Mouse (Mus musculus) cerebellum, adult 11 months (tissue): ENCODE results near the gene Epas1.
A peak's percentile ranks its signal among the peaks of the same experiment; 100 is the strongest.

Experiments
- DNase-seq: peaks from one replicate; pipeline ENCODE4 v3.0.0; 2022

Gene Epas1

DNA sequence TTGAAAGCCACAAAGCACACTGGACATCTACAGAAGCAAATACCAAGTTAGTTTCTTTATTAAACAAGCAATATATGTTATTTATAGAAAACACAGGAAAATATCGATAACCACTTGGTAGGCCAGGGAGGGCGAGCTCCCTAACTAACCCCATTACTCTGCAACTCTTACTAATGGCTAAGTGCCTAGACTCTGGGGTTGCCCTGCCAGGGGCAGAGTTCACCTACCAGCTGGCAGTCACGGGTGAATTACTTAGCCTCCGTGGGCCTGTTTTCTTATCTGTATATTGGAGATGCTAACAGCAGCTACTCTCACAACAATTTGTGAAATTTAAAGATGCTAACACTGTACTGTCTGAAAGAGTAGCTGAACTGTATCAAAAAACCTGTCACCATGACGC, 42.3 kb downstream of the Epas1 start:
- DNase-seq = no peak

DNA sequence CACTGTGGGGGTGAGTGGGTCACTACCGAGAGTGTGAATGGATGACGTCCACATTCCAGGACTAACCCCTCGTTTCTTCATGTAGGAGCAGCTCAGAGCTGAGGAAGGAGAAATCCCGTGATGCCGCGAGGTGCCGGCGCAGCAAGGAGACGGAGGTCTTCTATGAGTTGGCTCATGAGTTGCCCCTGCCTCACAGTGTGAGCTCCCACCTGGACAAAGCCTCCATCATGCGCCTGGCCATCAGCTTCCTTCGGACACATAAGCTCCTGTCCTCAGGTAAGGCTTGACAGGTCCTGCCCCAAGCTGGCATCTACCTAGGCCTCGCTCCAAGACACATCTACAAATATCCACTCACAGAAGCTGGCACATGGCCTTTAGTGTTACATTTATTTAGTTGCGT, 43.5 kb downstream of the Epas1 start:
- no peak for DNase-seq

DNA sequence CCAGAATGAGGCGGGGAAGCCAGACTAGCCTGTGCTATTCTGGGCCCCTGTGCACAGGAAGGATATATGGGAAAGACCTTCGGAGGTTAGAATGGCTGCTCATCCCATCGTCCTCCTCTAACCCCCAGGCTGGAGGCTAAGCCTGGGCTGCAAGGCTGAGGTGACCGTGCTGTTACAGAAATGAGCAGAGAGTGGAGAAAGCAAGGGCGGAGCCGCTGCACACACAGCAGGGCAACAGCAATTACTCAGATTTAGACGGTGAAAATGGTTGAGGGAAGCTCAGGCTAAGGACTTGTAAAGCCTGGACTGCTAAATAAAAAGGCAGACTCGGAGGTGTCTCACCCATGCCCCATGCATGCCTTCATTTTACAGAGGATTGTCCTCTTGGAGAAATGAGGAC, 45.0 kb downstream of the Epas1 start:
- no peak for DNase-seq

DNA sequence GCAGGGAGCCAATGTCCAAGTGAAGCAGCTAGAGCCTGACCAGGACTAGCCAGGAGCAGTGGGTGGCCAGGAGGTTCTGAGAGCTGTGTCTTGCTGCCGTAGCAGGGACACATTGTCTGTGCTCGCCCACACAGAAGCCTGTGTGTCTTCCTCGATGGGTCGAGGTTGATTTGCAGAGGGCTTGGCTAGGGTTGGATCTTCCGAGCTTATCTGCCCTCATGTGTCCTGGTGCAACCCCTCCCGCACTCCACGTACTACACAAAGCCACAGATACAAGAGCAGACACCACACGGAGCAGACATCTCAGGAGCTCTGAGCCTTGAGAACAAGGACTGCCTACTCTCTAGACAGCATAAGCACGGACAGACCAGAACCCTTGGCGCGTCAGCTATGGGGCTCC, 45.5 kb downstream of the Epas1 start:
- DNase-seq = no peak

DNA sequence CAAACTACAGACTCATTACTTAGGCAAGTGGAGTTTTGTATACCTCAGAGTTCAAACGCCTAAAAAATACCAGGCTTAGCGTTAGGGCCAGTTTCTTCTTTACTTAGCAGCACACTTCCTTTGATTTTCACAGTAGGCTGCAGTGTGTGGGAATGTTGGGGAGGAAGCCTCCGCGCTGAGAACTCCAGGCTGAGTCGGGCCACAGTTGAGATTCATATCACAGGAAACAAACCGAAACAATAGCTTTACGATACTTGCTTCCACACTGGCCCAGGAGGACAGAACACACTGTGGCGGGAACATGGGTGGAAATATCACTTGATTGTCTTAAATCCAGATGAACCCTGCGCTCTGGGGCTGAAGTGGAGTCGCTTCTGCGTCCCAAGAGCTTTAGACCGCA, 47.0 kb downstream of the Epas1 start:
- DNase-seq = no peak

DNA sequence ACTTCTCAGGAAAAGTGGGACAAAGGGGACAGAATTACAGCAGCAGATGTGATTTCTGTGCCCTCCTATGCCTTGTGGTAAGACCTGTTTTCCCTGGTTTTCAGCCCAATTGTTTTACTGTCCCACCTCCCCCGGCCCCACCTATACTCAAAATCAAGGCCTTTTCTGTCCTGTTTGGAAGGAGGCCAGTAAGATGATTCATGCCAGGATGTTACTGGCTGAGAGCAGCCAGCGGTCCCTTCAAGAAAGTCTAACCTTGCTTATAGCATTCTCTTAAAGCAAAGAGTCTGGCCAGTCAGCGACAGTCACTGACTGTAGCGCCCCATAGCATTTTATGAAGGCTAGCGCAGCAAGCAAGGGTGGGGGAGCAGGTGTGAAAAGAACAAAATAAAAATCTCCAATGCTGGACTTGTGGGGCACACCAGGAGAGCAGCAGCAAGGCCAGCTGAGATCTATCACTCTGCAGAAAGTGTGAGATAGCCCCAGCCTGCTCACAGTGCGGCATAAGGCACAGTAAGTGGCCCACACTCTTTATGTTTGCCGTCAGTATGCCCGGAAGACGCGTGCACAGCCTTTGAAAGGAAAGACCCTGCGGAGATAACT, 47.8 kb downstream of the Epas1 start:
- no peak for DNase-seq

DNA sequence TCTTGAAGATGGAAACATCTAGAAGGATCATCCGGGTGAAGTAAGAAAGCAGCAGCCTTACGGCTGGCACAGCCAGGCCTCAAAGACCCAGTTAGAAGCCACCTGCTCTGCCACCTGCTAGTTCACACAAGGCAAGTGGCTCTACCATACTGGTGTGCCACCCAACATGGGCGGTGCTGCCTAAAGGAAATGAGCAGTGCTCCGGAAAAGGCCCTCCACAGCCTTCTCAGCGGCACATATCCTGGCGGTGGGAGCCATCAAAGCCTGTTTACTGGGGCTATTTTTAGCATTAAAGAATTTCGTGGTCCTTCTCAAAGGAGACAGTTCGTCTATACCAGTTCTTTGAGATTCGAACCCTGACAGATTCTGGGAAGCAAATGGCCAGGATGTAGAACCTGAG, 48.4 kb downstream of the Epas1 start:
- no peak for DNase-seq

DNA sequence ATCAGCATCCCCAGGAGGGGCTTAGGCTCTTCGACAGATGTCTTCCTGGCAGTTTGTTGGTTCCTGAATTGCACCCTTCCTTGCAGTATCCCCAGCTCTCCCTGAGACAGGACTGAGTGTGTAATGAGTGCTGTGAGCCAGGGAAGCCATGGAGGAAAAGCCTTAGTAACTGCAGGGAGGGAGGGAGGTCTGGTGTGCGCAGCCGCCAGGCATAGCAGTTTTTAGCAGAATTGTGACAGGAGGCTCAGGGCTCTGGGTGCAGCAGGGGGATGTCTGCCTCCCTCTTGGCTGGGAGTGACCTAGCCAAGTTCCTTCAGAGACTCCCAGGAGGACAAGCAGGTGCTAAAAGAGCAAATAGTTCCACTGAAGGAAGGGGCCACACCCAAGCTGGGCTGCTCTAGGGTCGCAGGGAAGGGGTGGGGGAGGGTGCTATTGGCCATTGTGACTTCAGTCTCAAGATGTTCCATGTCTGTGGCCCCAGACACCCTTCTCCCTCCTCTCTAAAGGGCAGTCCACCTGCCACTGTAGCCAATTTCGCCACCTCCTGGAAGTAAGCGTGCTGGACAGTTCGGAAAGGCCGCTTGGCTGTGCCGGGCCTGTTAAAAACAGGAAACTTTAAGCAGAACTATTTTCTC, 49.0 kb downstream of the Epas1 start:
- DNase-seq = no peak

DNA sequence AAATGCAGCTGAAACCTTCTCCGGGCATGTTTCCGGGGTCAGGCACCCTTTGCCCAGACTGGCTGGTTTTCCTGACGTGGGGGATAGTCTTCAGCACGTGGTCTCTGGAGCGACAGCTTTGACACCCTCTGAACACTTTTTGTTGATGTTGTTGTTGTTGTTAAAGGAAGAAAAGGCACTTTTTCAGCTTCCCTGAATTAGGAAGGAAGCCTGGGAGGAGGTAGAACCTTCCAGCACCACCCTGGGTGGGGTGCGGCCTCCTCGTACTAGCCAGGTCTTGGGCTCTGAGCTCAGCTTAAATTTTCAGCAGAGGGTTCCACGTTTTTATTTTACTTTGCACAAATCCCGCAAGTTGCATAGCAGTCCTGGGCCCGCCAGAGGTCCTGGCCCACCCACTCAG, 49.6 kb downstream of the Epas1 start:
- no peak for DNase-seq

DNA sequence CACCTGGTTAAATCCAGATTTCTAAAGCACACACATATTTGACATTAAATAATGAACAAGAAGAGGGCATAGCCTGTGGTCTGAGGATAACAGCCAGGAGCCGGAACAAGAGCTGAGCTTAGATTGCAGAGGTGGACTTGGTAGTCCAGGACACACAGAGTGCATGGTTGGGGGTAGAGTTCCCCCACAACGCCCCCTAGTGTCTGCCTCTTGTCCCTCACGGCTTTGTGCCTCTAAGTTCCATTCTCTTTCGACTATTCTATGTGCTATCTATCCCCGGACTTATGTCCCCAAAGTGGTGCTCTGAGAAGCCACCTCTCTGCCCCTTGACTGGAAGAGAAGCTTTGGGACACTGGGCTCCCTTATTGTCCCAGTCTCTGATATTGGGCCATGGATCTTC, 50.2 kb downstream of the Epas1 start:
- no peak for DNase-seq

DNA sequence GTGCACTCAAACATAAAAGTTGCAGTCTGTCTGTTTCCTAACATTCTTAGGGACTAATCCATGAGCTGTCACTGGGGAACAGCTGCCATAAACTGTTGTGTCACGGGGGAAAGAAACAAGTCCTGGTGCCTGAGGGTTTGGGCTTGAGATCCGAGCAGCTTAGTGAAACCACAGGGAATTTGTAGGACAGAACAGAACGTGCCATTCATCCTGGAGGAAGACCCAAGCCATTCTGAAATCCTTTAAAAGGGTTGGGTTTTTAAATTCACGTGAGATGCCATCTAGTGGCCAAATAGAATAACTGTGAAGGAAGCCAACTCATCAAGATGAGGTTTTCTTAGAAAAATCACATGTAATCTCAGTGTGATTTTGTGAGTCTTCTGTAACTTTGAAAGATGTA, 58.5 kb downstream of the Epas1 start:
- peak; percentile 8 for DNase-seq

DNA sequence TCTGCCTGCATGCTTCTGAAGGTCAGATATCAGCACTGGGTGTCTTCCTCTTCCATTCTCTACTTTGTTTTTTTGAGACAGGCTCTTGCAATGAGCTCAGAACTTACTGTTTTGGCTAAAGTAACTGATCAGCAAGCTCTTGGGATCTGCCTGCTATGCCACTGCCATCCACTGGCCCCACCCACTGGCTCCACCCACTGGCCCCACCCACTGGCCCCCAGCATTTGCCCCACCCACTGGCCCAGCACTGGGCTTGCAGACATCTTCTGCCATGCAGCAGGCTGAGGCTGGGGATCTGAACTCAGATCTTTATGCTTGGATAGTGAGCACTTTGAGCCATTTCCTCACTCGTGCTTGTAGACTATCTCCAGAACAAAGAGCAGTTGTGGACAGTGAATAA, 60.8 kb downstream of the Epas1 start:
- DNase-seq = no peak

DNA sequence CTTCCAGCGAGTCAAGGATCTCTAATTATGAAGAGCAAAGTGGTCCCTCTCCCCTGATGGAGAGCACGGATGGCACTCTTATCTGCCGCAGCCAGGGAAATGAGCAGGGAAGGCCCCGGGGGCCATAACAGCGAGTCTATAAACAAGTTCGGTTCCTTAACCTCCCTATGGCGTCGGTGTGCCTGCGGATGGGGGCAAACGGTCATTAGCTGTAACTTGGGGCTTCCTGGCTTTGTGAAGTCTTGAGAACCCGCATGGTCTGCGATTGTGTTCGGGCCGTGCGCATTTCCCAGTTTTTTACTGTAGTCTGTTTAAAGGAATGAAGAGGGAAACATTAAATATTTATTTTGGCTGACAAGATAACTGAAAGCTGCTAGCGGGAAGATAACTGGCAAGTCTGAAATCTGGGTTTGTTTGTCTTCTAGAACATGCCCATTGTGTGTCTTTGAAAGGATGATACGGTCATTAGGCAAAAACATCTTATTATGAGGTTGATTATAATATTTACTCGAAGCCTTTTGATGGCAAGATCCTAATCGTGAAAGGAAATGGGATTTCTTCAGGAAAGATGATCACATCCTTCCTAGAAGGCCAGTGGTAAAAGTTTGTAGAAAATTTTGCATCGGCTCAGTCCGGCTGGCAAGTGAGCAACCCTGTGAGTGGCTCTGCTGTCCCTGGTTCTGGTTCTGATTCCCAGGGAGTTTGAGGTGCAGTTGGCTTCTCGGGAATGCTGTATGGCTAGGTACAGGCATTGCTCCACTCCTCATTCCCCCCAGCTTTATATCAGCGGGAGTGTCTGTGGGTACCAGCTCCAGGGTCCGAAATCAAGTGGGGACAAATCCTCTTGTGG, 61.7 kb downstream of the Epas1 start:
- no peak for DNase-seq

DNA sequence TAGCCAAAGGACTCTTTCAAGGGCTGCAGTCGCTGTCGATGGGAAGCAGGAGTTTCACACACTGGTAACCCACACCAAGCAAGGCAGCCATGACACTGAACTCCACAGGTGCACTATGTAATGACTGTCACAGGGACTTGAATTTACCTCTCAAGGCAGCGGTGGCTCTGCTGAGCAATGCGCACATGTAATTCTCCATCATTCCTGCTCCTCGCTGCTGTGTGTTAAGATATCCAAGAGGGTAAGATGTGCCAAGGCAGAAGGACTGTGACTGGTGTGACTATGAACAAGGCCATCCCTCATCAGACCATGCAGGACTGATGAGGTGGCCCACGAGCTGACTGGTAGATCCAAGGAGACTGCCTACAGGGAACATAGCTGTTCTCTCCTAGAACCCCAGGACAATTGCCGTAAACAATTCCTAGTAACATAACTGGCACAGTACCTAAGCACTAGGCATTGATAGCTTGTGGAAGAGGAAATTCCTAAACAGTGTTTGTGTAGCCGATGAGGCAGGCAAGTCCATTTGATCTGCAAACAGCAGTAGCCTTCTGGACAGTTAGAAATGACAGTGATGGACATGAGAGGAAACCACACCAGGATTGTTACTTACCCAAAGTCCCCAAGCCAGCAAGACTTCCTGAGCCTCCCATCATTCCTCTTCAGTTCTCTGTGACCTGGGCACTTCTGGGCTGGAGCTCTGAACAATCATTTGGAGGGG, 68.7 kb downstream of the Epas1 start:
- DNase-seq = no peak

DNA sequence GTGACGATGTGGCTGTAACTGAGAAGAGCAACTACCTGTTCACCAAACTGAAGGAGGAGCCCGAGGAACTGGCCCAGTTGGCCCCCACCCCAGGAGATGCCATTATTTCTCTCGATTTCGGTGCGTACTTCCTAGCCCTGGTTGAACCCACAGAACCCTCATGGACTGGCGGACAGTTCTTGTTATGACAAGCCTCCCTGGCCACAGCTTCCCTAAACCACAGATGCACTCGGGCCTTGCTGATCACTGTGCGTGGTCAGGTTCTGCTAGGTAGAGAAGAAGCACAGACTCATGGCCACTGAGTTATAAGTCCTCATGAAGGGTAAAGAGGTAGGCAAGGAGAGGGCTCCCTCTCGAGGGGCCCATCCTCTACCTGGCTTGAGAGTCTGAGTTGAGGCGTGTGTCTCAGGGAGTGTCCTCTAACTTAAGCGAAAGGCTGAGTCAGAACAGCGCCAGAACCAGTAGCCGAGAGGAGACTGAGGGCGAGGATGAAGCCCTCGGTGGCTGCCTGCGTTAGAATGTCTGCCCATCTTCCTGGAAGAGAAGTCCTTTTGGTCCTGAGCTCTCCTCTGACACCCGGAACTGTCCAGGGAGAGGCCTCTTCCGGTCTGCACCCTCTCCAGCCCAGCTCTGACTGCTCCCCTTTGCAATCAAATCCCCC, 71.1 kb downstream of the Epas1 start:
- DNase-seq = no peak

DNA sequence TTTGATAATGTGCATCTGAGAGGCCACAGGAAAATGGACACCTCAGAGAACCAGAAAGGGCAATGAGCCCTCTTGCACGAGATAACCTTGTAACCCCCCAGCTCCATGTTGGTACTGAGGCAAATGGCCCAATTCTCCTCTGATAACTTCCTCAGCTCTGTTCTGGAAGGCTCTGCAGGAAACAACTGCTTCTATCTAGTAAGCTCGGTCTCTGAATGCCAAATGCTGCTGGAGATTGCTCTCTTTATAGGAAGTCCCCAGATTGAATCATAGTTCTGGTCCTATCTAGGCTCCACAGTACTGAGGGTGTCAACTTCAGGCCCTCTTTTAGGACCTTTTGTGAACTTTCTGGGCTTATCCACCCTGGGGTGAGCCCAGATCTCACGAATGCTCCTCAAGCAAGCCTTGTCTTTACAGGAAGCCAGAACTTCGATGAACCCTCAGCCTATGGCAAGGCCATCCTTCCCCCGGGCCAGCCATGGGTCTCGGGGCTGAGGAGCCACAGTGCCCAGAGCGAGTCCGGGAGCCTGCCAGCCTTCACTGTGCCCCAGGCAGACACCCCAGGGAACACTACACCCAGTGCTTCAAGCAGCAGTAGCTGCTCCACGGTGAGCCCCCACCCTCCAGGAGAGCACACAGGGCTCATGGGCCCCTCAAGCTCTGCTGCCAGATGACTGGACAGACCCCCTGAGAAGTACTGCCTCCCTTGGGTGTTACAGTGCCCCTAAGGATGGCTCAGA, 71.8 kb downstream of the Epas1 start:
- no peak for DNase-seq

DNA sequence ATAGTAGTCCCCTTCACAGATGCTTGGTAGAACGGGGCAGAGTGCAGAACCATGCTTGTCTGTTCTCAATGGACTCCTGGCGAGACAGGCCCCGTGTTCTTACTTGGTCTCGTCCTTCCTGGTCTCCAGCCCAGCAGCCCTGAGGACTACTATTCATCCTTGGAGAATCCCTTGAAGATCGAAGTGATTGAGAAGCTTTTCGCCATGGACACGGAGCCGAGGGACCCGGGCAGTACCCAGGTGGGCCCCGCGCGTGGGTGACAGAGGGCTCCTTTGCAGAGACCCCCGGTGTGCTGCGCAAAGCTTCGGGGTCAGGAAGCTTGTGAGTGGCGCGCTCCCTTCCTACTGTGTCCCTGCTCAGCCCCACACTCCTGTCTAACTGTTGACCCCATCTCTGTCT, 72.9 kb downstream of the Epas1 start:
- DNase-seq = no peak

DNA sequence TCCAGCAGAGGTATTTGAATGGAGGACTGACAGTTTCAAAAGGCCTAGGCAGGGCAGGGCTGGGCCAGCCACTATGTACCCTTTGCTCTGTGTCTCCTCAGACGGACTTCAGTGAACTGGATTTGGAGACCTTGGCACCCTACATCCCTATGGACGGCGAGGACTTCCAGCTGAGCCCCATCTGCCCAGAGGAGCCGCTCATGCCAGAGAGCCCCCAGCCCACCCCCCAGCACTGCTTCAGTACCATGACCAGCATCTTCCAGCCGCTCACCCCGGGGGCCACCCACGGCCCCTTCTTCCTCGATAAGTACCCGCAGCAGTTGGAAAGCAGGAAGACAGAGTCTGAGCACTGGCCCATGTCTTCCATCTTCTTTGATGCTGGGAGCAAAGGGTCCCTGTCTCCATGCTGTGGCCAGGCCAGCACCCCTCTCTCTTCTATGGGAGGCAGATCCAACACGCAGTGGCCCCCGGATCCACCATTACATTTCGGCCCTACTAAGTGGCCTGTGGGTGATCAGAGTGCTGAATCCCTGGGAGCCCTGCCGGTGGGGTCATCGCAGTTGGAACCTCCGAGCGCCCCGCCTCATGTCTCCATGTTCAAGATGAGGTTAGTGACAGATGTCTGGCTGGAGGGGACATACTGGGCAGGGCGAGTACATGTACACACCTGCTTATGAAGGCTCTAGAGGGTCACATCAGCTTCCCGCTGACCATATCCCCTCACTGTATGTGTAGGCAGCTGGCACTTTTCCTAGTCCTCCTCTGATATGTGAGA, 74.1 kb downstream of the Epas1 start:
- DNase-seq = no peak

DNA sequence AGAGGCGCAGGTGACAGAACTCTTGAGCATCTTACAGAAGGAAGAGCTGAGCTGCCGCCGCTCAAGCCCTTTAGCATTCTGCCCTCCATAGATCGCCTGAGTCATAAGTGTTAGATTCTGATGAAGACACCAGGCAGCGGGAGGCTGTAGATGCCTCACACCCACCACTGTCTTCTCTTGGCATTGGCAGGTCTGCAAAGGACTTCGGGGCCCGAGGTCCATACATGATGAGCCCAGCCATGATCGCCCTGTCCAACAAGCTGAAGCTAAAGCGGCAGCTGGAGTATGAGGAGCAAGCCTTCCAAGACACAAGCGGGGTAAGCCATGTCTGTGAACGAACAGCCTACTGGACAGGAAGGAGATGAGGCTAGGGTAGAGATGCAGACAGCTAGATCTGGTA, 75.0 kb downstream of the Epas1 start:
- no peak for DNase-seq

DNA sequence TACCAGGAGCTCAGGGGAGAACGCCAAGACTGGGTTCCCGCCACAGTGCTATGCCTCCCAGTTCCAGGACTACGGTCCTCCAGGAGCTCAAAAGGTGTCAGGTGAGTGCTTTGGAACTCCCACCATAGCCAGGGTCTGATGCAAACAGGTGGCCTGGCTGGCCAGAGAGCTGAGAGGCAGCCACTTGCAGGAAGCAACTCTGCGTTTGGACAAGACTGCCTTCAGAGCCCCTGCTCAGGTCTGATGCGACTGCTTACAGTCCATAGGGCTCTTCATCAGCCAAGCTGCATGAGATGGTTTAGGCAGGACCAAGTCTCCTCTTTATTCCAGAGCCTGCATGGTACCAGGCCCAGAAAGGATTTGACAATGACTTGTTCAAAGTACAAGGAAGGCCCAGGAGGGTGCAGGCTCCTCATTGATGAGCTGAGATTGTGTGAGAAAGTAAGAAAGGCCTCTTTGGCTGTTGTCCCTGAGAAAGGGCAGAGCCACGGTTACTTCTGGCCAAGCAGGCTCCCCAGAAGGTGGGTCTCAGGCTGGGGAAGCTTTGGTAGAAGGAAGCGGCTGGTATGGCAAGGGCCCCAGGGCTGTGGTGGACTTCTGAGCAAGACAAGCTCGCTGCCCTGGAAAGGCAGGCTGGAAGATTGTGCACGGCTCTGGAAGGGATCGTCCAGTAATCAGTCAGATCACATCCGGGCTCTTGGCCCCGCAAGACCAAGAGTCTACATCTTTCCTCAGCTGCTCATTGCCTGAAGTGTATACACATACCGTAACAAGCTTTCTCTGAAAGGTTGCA, 76.1 kb downstream of the Epas1 start:
- no peak for DNase-seq

DNA sequence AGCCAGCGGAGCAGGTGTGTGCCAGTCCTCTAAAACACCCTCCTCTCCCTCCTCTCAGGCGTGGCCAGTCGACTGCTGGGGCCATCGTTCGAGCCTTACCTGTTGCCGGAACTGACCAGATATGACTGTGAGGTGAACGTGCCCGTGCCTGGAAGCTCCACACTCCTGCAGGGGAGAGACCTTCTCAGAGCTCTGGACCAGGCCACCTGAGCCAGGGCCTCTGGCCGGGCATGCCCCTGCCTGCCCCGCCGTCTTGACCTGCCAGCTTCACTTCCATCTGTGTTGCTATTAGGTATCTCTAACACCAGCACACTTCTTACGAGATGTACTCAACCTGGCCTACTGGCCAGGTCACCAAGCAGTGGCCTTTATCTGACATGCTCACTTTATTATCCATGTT, 77.4 kb downstream of the Epas1 start:
- no peak for DNase-seq
